Mouse (Mus musculus): ENCODE results near the gene Ctbp1.

DNA sequence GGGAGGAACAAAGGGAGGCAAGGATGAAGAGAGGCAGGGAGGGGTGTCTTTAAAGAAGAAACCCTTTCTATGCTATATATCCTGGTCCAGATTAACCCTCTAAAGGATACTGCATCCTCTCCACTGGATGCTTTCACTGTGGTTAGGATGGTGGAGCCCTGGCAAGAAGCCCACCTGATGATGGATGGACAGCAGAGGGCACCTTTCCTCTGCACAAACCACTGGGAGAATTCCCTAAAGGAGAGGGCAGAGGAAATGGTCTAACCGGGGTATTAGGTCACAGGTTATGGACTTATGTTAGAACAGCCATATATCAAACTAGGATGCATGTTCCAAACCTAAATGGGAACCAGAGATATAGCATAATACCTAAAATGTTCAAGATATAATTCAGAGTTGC, 74.7 kb downstream of the Ctbp1 start:
- TF ChIP-seq CTCF (IDR thresholded peaks at IDR 0.05) = no peak
- TF ChIP-seq EP300 (IDR thresholded peaks at IDR 0.05) = no peak

Measured in lung, postnatal 0 days (tissue).